Mouse (Mus musculus): ENCODE data around the gene Tigd3.

DNA sequence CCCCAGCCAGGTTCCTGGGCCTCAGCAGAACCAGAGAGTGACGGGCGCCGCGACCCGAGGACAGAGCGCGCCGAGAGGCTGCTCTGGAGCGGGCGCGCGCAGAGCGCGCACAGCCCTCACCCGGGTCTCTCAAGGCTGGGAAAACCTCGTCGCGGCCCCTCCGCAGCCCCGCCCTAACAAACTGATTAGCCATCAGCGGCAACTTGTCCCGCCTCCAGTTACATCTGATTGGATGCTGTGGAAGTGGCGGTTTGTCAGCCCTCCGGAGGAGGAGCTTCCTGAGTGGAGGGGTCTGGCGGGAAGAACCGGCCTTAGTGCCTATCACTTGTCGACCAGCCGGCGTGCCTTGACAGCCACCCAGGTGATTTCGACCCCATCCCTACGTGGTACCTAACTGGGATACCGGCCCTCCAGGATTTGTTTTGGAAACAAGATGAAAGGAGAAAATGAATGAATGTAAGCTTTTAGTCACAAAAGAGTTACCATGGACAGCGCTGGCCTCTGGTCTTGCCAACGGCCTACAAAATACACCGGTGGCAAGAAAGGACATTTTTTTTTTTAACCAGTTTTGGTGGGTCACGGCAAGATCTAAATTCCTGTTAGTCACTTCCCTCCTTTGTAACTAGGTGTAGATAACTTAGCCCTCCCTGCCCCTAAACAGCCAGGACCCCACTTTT is at the start of gene Tigd3:
- TF ChIP-seq MYC (IDR thresholded peaks at IDR 0.05; ENCODE audit: low read depth, low read length) (no peak), GATA1 (IDR thresholded peaks at IDR 0.05; ENCODE audit: low read depth, low read length) (no peak), CTCF (IDR thresholded peaks at IDR 0.05 in 2 of 3, conservative IDR thresholded peaks at IDR 0.05 in 1 of 3; ENCODE audit: control insufficient read depth in 1 of 3, insufficient read depth in 1 of 3, low read depth in 2 of 3, low read length in 3 of 3, poor library complexity in 1 of 3, severe bottlenecking in 1 of 3) (no peak), USF1 (IDR thresholded peaks at IDR 0.05; ENCODE audit: low read depth, low read length) (no peak), POLR2A (IDR thresholded peaks at IDR 0.05; ENCODE audit: control insufficient read depth in 1 of 2, insufficient read depth in 1 of 2, low read depth in 1 of 2, low read length in 2 of 2, poor library complexity in 1 of 2) (peak; percentile 73 to 85; a peak in 3 of 4 replicates), NELFE (IDR thresholded peaks at IDR 0.05; ENCODE audit: low read depth, low read length) (peak; percentile 69), MAZ (IDR thresholded peaks at IDR 0.05; ENCODE audit: low read depth, low read length) (peak; percentile 70; the same call in 1 of the 2 replicates), ZMIZ1 (IDR thresholded peaks at IDR 0.05; ENCODE audit: low read depth, low read length) (peak; percentile 84), EP300 (IDR thresholded peaks at IDR 0.05; ENCODE audit: low read depth in 1 of 2, low read length in 2 of 2) (peak in 1 of 2 experiments; percentile 49; a peak in 1 of 4 replicates), TBP (IDR thresholded peaks at IDR 0.05; ENCODE audit: low read depth, low read length) (peak; percentile 51; the same call in 1 of the 2 replicates), MXI1 (IDR thresholded peaks at IDR 0.05; ENCODE audit: low read depth, low read length) (peak; percentile 81), CHD2 (IDR thresholded peaks at IDR 0.05; ENCODE audit: low read length) (peak; percentile 67), JUND (IDR thresholded peaks at IDR 0.05; ENCODE audit: low read depth, low read length) (no peak)

Data from MEL (cell line).